Mouse (Mus musculus): ENCODE measurements at regions not wholly inside any gene's neighbourhood (a gene's known extent, or its start where the extent isn't known, plus 50 kb on each side); places are given as distances from the start of the nearest gene placed in this dataset.

GRCm38 (mm10) chr2:19064560-19065362 lies 66.6 kb downstream of the 4930426L09Rik start:
- TF ChIP-seq POLR2A (IDR thresholded peaks at IDR 0.05; ENCODE audit: insufficient read length, low read depth) (no peak), USF1 (IDR thresholded peaks at IDR 0.05; ENCODE audit: low read depth) (no peak)
